Mouse (Mus musculus) CD4-positive, CD25-positive, alpha-beta regulatory T cell (primary cell): ENCODE data around the gene Trim34a. TPM values are rescaled to one million over a fixed set of nuclear protein-coding genes. Genes with fewer than 3 reads are reported as not detected.

Source experiments
- polyA plus RNA-seq: library from polyadenylated mRNA; unstranded; fragments of 100-300 nt; shearing (Covaris generic); gene quantifications from one replicate; pipeline ENCODE4 v1.2.1, GENCODE M21; 2017

Gene Trim34a
- polyA plus RNA-seq: 46.0 TPM

GRCm38 (mm10) chr7:104244287-104245181 lies at the start of gene Trim34a:
TSS of gene Trim34a (plus strand) at chr7:104244457.

GRCm38 (mm10) chr7:104195885-104196284 lies 48.4 kb upstream of the Trim34a start, which contains the start of gene Olfr649:
TSS of gene Olfr649 (minus strand) at chr7:104195985.

GRCm38 (mm10) chr7:104218701-104219569 lies 25.3 kb upstream of the Trim34a start, which contains the start of gene Trim6:
TSS of gene Trim6 (plus strand) at chr7:104218793.

GRCm38 (mm10) chr7:104287576-104288443 lies 43.6 kb downstream of the Trim34a start, which contains the start of gene Trim5:
TSS of gene Trim5 (minus strand) at chr7:104288094.

Other genes with a start within 250 kb of the Trim34a start
- not detected for gene Olfr638, start 245.7 kb upstream of the Trim34a start, polyA plus RNA-seq
- gene Olfr639, start 227.2 kb upstream of the Trim34a start, polyA plus RNA-seq: 0.02 TPM
- gene Olfr640, start 218.9 kb upstream of the Trim34a start, polyA plus RNA-seq: not detected
- not detected for gene Olfr641, start 209.0 kb upstream of the Trim34a start, polyA plus RNA-seq
- not detected for gene Olfr642, start 191.8 kb upstream of the Trim34a start, polyA plus RNA-seq
- not detected for gene 4930516K23Rik, start 183.0 kb upstream of the Trim34a start, polyA plus RNA-seq
- not detected for gene Olfr644, start 172.6 kb upstream of the Trim34a start, polyA plus RNA-seq
- not detected for gene Olfr645, start 159.0 kb upstream of the Trim34a start, polyA plus RNA-seq
- gene Olfr646, start 139.6 kb upstream of the Trim34a start, polyA plus RNA-seq: not detected
- not detected for gene Ubqln5, start 114.6 kb upstream of the Trim34a start, polyA plus RNA-seq
- gene Olfr643, start 107.1 kb upstream of the Trim34a start, polyA plus RNA-seq: not detected
- gene Ubqln3, start 101.2 kb upstream of the Trim34a start, polyA plus RNA-seq: not detected
- gene Ubqlnl, start 93.9 kb upstream of the Trim34a start, polyA plus RNA-seq: not detected
- not detected for gene Olfm5, start 79.6 kb upstream of the Trim34a start, polyA plus RNA-seq
- gene Olfr648, start 61.1 kb upstream of the Trim34a start, polyA plus RNA-seq: 0.17 TPM
- gene Olfr649, start 48.5 kb upstream of the Trim34a start, polyA plus RNA-seq: not detected
- gene Trim6, start 25.7 kb upstream of the Trim34a start, polyA plus RNA-seq: 1.9 TPM
- gene Trim5, start 43.6 kb downstream of the Trim34a start, polyA plus RNA-seq: 37.0 TPM
- 153 TPM for gene Trim12a, start 71.0 kb downstream of the Trim34a start, polyA plus RNA-seq
- gene Trim34b, start 85.0 kb downstream of the Trim34a start, polyA plus RNA-seq: 1.8 TPM
- 26.2 TPM for gene Trim12c, start 108.9 kb downstream of the Trim34a start, polyA plus RNA-seq
- gene Trim30b, start 125.4 kb downstream of the Trim34a start, polyA plus RNA-seq: 1.3 TPM
- gene Trim30c, start 156.4 kb downstream of the Trim34a start, polyA plus RNA-seq: 0.72 TPM
- 62.1 TPM for gene Trim30a, start 220.7 kb downstream of the Trim34a start, polyA plus RNA-seq